Mouse (Mus musculus): Measurements from ENCODE around the gene Spata22.

DNA sequence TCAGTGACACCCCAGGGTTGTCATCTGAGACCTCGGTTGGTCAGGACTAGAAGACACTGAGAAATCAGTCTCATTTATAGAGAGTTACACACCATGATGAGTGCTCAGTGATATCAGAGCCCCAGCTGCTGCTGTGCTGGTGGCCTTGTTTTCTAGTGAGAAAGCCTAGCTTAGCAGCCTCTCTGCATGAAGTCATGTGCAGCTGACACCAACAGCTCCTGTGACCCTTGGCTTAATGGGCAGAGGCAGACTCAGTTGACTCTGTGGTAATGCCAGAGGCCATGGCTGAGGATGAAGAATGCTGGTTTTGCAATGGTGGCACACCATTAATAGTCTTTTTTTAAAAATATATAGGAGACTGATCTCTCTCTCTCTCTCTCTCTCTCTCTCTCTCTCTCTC lies 39.9 kb upstream of the Spata22 start:
- TF ChIP-seq CTCF (IDR thresholded peaks at IDR 0.05; ENCODE audit: low read depth), result no peak
- no peak for TF ChIP-seq EP300 (IDR thresholded peaks at IDR 0.05; ENCODE audit: low read depth)

All from liver, embryonic 14.5 days (tissue).